Mouse (Mus musculus) ovary, postnatal 14 days (tissue): Measurements from ENCODE around the gene 1700034I23Rik.
"Not testable (repeated sequence)": the region's sequence is repeated elsewhere in the genome, so short reads cannot be mapped to it uniquely, and the experiment has no call there.

Experiments
- DNase-seq: peaks from one replicate; pipeline ENCODE4 v3.0.0; 2022; ENCODE audit warnings: low spot score

1700034I23Rik gene

GRCm38 (mm10) chr3:40902443-40902842, at the start of gene 1700034I23Rik:
Gene 1700034I23Rik, minus strand, starts transcription at chr3:40902543.
- DNase-seq = not testable (repeated sequence)

GRCm38 (mm10) chr3:40951365-40951764, 49.0 kb upstream of the 1700034I23Rik start:
- no peak for DNase-seq

GRCm38 (mm10) chr3:40950601-40951201, 48.4 kb upstream of the 1700034I23Rik start:
- peak; percentile 6 for DNase-seq

GRCm38 (mm10) chr3:40949903-40950600, 47.7 kb upstream of the 1700034I23Rik start:
- peak; percentile 33 for DNase-seq

- peak; percentile 98 for DNase-seq
These were observed 47.0 kb upstream of the 1700034I23Rik start, which contains the start of gene Larp1b for GRCm38 (mm10) chr3:40949170-40949902. Gene Larp1b, plus strand, starts transcription at chr3:40949828.

GRCm38 (mm10) chr3:40939019-40939418, 36.7 kb upstream of the 1700034I23Rik start:
- DNase-seq = no peak

- DNase-seq = no peak
These were observed 36.2 kb upstream of the 1700034I23Rik start for GRCm38 (mm10) chr3:40938592-40938991.

- no peak for DNase-seq
These were observed 35.8 kb upstream of the 1700034I23Rik start for GRCm38 (mm10) chr3:40938189-40938588.

GRCm38 (mm10) chr3:40894336-40894735, 8.0 kb downstream of the 1700034I23Rik start:
- DNase-seq = not testable (repeated sequence)

- peak; percentile 95 for DNase-seq
These were observed 8.5 kb downstream of the 1700034I23Rik start for GRCm38 (mm10) chr3:40893816-40894258.

- not testable (repeated sequence) for DNase-seq
These were observed 49.1 kb downstream of the 1700034I23Rik start for GRCm38 (mm10) chr3:40853123-40853738.
